Mouse (Mus musculus): Measurements from ENCODE around the gene Zc3h7a. TPM values are rescaled to one million over a fixed set of nuclear protein-coding genes. Genes with fewer than 3 reads are reported as not detected.
A peak's percentile ranks its signal among the peaks of the same experiment; 100 is the strongest.
"Not testable (repeated sequence)": the region's sequence is repeated elsewhere in the genome, so short reads cannot be mapped to it uniquely, and the experiment has no call there.

Zc3h7a gene
- total RNA-seq, 2 experiments from 2014 or later, result 38.8 to 39.5 TPM

DNA sequence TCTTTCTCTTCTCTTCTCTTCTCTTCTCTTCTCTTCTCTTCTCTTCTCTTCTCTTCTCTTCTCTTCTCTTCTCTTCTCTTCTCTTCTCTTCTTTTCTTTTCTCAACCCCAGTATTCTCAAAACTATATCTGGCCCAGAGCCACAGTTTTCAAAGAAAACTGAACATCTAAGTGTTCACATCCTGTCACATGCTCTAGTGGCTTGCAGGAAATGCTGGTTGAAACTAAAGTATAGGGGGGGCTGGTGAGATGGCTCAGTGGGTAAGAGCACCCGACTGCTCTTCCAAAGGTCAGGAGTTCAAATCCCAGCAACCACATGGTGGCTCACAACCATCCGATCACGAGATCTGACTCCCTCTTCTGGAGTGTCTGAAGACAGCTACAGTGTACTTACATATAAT lies 18.5 kb downstream of the Zc3h7a start:
- intact Hi-C loops (cut with DNase I); DNase-seq: not testable (repeated sequence)

GRCm38 (mm10) chr16:11154500-11154899 lies 21.7 kb downstream of the Zc3h7a start:
- intact Hi-C loops (cut with DNase I), result no loop called here
- no peak for DNase-seq

- intact Hi-C loops (cut with DNase I), result not testable (repeated sequence)
- peak; percentile 100 for DNase-seq
Measured at GRCm38 (mm10) chr16:11143706-11144483, 32.3 kb downstream of the Zc3h7a start.

GRCm38 (mm10) chr16:11134348-11135344 lies 41.5 kb downstream of the Zc3h7a start, which contains the start of gene Txndc11:
Gene Txndc11, minus strand, starts transcription at chr16:11134650.
- intact Hi-C loops (cut with DNase I), result no loop called here
- peak; percentile 99 to 100 for DNase-seq

DNA sequence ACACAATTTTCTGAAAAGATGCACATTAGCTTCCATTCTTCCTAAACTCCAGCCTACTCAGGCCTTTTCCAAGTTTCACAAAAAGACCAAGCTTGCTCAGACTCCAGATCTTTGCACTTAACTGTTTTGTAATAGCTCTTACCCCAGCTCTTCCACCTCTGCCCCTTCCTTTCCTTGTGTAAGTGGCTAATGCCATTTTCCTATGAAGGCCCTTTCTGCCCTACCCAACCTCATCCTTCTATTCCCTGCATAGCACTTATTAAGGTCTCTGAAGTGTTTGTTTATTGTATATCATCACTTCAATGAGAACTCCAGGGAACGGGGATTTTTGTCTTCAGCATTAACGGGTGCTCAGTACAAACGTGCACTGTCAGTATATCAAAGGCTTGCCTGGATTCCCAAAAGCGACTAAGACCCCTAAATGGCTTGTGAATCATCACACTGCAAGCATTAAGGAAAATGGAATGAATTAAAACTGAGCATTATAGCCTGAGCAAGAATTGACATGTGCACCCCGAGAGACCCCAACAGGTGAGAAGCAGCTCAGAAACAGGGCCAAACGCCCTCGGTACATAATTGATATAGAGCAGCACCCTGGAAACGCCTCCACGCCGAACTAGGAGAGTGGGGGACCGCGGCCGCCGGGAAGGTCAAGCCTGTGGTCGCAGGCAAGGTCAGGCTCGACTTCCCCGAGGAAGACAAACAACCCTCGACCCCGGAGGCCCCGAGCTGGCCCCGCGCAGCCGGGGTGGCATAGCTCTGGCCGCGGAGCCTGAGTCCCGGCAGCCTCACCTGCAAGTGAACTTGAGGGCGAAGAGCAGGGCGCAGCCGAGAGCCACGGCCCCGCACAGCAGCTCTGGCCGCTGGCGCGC lies 42.5 kb downstream of the Zc3h7a start:
- intact Hi-C loops (cut with DNase I), result no loop called here
- DNase-seq, result no peak

DNA sequence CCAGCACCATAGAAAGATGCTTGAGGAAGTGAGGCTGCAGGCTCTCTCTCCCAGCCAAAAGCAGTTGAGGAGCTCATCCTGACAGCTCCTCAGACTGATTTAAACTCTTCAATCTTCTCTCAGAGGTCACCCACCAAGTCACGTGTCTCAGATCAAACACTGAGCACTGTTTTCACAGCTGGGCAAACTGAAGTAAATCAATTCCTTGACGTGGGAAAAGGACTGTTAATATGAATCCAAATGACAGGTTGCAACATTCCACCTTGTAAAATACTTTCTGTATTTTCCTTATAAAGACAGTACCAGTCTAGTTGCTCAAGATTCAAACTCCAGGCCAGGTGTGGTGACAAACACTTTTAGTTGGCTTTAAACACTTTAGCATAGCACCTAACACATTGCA lies 43.4 kb downstream of the Zc3h7a start:
- intact Hi-C loops (cut with DNase I), result no loop called here
- DNase-seq, result no peak

GRCm38 (mm10) chr16:11128301-11128700 lies 47.9 kb downstream of the Zc3h7a start:
- no peak for DNase-seq
- intact Hi-C loops (cut with DNase I), result no loop called here

DNA sequence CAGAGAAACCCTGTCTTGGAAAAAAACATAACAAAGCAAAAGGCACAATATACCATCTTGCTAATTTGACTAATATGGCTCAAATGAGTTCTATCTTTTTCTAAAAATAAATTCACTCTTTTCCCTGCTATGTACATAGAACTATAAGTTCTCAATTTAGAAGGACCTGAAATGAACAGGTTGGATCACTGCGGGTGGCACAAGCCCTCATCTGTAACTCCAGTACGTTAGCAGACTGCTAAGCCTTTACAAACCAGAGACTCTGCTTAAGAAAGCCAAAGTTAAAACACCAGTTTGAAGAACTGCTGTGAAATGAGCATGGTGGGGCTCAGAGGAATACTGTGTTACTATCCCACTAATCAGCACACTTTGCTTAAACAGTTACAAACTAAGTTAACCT lies 50.8 kb downstream of the Zc3h7a start:
- no peak for DNase-seq
- intact Hi-C loops (cut with DNase I), result no loop called here

- DNase-seq, result no peak
- intact Hi-C loops (cut with DNase I), result no loop called here
Measured at GRCm38 (mm10) chr16:11124110-11124509, 52.1 kb downstream of the Zc3h7a start.

GRCm38 (mm10) chr16:11122625-11123024 lies 53.6 kb downstream of the Zc3h7a start:
- intact Hi-C loops (cut with DNase I), result no loop called here

DNA sequence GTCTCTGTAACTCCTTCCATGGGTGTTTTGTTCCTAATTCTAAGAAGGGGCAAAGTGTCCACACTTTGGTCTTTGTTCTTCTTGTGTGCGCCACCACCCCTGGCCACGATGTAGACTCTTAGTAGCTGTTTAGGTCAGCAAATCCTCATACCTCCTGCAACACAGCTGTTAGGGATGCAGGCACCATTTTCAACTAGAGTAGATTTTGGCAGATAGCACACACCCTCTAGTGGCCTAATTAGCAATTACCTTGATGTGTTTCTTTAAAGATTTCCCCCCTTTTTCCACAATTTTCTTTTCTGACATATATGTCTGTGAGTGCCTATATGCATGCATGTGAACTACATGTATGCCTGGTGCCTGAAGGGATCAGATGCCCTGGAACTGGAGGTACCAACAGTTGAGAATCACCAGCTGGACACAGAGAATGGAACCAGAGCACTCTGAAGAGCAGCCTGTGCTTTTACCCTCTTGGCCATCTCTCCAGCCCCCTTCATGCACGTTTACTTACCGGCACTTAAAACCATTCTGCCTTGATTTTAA lies 66.9 kb downstream of the Zc3h7a start:
- DNase-seq, result no peak
- intact Hi-C loops (cut with DNase I), result loop anchor here (1.0 to 10.0 kb wide), 3 partner anchors 73 to 230 kb away; no protein-coding TSS in a partner anchor

More at GRCm38 (mm10) chr16:11122625-11123024, 53.6 kb downstream of the Zc3h7a start:
- DNase-seq, result no peak

- intact Hi-C loops (cut with DNase I), result loop anchor here (10.0 kb wide), 1 partner anchor 160 kb away; no protein-coding TSS in a partner anchor
Measured at GRCm38 (mm10) chr16:11104905-11105304, 71.3 kb downstream of the Zc3h7a start.

DNA sequence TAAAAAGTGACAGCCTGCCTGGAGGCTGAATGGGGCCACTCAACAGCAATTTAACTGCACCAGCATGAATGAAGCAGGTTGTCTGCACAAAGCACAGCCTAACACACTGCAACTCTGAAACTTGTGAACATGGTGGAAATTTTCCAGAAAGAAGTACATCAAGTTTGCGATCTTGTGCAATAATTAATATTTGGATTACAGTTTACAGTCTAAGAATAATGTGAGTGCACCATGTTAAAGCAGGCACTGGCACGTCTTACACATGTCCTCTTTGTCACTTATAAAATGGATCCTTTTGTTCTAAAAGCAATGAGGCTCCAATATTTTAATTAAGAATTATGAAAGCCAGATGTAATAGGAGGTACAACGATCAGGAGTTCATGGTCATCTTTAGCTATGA lies 78.9 kb downstream of the Zc3h7a start:
- DNase-seq, result no peak
- intact Hi-C loops (cut with DNase I), result no loop called here

More at GRCm38 (mm10) chr16:11104905-11105304, 71.3 kb downstream of the Zc3h7a start:
- DNase-seq, result no peak

DNA sequence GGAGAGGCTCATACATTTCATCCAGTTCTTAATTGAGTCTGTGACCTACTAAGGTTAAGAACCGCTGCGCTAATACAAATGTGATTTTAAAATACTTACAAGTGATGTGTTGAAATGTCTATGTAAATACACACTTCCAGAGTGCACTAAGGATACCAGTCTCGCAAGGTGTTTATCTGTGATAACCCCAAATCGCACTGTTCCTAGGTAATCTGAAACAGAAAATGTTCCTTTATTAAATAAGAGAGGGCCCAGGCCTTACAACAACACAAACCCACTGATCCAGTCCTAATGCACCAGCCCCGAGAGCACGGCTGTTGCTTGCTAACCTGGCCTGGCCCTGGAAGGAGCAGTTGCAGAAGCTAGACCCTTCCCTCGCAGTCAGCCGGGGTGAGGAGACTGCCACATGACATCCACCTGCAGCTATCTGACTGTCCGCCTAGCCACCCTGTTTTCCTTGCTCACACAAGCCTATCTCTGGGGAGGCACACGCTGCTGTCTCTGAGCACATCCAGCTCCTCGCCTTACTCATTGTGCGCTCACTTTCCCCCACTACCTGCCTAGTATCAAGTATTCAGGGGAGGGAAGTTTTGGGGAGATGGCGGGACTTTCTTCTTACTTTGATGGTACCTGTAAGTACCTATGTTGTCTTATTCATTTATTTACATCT lies 82.3 kb downstream of the Zc3h7a start:
- DNase-seq, result no peak
- intact Hi-C loops (cut with DNase I), result no loop called here

DNA sequence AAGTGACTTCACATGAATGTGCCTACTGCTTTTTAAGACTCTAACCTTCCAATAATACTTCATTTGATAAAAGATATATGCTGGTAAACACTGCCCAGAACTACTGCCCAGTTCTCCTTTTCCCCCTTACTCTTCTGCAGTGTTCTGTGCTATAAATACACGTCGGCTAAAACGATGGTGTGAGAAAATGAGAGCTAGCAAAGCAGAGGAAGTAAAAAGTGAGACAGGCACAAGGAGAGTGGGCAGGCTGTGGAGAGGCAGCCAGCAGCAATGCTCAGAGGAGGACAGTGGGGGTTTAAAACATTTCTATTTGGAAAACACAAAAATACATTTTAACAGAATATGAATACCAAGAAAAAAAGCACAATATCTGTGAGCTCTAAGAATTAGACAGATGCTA lies 83.7 kb downstream of the Zc3h7a start:
- intact Hi-C loops (cut with DNase I), result no loop called here
- DNase-seq, result no peak

GRCm38 (mm10) chr16:11092061-11092460 lies 84.1 kb downstream of the Zc3h7a start:
- DNase-seq, result no peak
- intact Hi-C loops (cut with DNase I), result no loop called here

GRCm38 (mm10) chr16:11090836-11091570 lies 85.2 kb downstream of the Zc3h7a start:
- intact Hi-C loops (cut with DNase I), result no loop called here
- no peak for DNase-seq

DNA sequence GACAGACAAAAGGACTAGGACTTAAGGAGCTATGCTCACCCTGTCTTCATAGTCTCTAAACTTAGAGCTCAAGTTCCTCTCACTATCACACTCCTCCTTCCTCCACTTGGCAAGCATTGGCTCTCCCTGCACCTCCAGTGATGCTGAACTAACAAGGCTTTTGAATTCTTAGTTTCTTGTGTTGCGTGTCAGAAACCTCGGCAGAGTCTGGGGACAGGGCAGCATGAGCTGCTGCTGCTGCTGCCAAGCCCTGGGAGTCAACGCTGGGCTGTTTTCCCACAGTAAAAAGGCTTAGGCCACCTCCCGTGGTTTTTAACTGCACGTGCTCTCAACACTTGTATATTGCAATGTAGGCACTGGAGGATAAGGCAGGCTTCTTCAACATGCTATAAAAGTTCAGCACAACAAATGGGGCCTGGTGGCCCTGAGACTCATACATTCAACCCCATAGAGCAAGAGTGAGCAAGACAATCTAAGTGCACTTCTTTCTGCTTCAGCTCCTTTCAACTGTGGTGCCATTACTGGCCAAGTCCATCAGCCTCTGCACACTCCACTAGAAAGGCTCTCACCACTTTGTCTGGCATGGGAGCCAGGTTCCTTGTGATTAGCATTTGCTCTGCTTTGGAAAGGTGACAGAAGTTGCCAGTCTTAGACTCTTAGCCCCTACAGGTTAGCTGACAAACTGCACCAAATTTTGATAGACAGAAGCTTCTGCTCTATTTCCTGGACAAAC lies 89.2 kb downstream of the Zc3h7a start:
- DNase-seq, result no peak
- intact Hi-C loops (cut with DNase I), result no loop called here

Measured in heart, postnatal 14 days (tissue).